Mouse (Mus musculus) kidney, adult 11 months (tissue): ENCODE results near the gene Prr22.

Experiments
- DNase-seq: peaks from one replicate; pipeline ENCODE4 v3.0.0; 2022

Gene Prr22

DNA sequence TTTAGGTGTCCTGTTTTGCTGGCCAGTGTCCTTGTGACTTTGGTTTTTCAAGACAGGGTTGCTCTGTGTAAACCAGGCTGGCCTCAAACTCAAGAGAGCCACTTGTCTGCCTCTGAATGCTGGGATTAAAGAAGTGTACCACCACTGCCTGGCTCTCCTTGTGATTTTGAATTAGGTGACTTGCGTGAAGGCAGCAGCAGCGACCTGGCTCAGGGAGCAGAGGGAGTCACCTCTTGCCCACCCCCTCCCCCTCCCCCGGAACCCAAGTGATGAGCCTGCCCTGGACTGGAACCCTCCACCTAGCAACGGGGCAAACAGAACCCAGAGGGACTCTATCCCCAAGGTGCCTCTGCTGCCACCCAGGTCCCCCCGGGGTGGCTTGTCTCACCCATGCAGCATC is at the start of gene Prr22:
TSS of gene Prr22 (plus strand) at position 301 of the 400 bp plus-strand sequence.
- no peak for DNase-seq

DNA sequence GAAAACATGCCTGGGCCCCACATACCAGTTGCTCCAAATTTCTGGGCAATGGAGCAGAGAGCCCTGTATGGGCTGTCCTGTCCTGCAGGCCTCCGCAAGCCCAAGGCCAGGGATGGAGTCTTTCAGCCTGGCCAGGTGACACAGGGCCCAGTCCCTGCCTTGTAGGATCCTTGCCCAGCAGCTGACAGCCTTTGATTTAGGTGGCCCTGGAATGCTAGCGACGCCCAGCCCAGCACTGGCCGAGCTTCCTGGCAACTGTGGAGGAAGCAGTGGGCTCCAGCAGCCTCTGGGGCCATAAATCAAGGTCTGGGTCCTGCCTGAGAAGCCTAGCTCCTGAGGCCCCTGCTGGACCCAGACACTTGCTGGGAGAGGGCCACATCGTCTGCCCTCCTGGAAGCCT is 47.6 kb upstream of the Prr22 start:
- peak; percentile 66 for DNase-seq

DNA sequence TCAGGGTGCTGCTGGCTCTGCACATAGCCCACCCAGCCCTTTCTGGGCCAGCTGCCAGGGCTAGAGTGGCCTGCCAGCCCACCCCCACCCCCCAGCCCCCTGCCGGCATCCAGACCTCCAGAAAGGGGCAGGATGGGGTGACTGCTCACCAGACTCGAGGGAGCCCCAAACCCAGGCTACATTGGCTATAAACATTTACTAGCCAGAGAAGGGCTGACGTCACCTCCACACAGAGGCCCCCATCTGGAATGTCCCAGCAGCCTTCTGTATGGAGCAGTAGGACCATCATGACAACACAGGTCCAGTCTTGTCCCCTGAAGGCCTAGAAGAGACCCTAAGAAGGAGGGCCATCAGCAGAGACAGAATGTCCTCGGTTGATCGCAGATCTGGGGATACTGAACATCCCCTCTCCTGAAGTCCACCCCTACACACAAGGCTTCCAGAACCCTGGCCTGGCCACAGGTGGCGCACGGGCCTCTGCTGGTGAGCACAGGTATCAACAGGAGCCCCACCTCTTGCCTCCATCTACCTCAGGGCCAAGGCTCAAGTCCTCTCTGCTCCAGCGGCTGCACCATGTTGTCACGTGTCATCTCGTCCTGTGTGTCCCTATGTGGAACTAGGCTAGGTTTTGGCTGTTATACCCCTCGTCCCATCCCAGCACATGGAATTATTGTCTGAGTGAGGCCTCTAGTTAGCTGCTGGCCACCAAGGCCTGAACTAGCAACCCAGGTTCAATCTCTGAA is 46.5 kb upstream of the Prr22 start:
- no peak for DNase-seq

DNA sequence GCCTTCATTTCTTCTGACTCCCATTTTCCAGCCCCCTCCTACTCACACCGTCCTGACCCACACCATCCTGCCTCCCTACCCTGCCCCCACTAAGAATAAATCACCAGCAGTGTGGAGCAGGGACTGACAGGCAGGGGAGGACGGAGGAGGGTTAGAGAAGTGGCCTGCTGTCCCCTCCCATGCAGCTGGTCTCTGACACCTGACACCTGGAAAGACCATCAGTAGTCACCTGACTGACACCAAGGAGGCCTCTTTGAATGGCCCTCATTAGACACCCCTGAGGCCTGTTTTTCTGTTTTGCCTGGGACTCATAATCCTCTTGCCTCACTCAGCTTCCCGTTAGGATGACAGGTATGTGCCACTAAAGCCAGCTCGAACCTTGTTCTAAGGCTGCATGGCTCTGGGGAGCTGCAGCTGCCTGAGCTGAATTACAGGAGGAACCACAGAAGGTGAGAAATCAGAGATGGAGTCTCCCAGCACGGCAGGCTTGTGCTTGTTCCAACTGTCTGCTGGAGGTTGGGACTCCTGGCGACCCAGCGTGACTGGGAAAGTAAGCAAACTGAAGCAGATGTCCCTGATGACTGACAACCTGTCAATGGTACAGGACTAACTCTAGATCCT is 42.9 kb upstream of the Prr22 start:
- DNase-seq, result no peak

DNA sequence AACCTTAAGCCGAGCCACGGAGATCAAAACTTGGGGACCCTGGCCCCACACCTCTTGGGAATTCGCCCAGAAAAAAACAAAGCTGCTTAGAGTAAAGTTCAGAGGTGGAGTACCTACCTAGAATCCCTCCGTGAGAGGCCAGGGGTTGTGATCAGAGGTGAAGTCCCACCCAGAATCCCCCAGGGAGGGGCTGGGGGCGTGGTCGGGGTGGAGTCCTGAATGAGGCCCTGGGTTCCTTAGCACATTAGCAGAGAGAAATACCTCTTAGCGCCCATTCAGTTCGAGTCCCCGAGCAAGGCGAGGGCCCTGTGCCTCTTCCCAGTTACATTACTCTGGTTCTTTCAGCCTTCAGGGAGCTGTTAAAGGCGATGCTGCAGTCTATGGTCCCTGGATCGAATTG is 42.4 kb upstream of the Prr22 start:
- no peak for DNase-seq

DNA sequence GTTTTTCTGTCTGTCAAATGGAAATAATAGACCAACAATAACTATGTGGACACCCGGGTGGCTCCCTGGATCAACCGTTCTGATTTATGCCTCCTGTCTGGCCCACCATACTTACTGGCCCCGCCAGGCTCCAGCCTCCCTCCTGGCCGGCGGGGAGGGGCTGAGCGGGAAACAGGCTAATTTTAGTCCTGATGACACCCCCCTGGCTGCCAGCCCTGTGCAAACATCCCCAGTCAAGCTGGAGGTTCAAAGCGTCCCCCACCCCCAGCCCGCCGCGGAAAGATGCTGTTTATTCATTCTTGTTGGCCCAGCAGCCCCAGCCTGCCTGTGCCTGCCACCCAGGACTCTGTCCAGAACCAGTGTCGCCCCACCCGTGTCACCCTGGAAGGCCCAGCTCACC is 41.9 kb upstream of the Prr22 start:
- DNase-seq, result peak; percentile 33

DNA sequence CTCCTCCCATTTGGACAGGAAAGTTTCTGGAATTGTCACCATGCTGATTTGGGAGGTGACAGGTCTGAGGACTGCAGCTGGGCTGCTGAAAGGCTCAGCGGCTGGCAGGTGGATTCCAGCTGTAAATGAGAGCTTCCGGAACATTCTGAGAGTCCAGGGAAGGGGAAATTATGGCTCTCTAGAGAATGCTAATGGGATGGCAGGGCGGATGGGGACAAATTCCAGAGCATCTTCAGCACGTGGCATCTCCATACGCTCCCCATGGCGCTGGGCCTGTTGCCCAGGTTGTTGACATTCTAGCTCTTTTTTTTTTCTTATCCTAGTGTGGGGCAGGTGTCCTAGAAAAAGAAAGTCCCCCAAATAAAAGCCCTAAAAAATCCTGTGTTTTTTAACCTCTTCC is 40.9 kb upstream of the Prr22 start:
- DNase-seq, result peak; percentile 70

DNA sequence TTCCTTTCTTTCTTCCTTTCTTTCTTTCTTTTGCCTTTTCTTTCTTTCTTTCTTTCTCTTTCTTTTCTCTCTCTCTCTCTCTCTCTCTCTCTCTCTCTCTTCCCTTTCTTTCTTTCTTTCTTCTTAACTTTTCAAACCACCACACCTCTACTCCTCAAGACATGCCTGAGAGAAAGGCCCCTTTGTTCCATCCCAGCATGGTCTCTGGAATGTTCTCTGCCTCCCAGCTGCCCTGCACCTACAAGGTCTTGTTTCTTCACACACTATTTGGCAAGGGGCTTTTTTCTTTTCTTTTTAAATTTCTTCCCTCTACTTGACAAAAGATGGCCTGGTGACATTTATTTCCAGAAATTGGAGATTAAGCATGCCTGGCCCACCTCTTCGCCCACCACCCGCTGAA is 40.4 kb upstream of the Prr22 start:
- no peak for DNase-seq

DNA sequence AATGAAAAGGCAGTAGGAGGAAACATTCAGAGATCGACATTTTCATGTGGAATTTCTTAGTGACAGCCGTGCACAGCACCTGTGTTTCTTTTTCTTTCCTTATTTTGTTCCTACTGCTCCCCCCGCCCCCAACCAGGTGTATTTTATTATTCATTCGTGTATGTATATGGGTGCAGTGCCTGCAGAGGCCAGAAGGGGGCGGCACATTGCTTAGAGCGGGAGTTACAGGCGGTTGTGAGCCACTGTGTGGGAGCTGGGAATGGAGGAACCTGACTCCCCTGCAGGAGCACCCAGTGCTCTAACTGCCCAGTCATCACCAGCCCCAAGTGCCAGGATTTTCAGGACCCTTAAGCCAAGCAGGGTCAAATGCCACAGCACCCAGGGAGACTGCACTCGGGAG is 33.5 kb upstream of the Prr22 start:
- DNase-seq, result no peak

DNA sequence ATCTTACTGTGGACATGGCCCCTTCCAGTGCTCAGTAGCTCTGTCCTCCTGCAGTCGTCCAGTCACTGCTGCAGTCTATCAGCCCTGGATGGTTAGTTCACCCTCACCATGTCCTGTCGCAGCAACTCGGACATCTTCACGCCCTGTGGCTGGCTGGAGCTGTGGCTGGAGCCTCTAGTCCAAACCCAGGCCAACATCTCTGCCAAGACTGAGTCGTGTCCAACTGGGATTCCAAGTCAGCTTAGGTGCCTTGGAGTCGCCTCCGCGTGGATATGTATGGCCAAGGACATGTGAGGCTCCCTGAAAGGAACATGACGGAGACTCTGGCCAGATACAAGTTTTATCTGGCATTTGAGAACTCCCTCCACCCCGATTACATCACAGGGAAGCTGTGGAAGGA is 31.8 kb upstream of the Prr22 start:
- no peak for DNase-seq

DNA sequence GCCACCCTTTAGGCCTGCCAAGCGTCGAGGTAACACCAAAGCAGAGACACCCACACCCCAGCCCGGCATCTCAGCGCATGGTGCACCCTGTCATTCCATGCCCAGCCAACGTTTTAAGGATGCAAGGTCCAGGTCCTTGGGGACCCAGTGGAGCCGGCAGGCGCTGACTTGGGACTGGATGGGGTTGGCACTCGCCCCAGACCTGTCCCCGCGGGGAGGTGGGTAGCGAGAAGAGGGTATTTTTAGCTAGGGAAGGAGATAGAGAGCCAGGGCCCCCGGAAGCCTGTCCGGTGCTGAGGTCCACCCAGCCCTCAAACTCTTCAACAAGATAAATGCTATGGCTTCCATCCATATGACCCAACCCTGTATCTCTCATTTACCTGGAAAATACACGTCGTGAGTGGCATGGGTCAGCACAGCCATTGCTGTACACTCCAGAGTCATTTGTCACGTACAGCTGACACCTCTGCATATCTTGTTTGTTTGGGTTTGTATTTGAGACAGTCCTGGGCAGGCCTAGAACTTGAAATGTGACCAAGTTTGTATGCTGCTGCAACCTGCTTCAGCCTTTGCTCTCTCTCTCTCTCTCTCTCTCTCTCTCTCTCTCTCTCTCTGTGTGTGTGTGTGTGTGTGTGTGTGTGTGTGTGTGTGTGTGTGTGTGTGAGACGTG is 29.8 kb upstream of the Prr22 start:
- no peak for DNase-seq

DNA sequence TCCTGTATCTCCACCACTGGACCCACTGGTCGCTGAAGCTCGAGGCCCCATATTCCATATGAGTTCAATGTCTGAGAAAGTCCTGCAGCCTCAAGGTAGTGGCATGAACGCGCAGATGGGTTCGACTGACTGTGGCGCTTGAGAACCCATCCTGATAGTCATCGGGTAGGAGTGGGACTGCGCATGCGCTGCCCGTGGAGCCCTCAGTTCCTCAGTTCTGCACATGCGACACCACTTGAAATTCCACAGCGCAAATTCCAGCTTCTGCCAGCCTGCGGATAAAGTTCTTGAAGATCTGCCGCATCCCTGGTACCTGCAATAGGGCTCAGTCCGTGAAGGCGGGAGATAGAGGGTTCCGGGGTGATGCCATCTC is 29.3 kb upstream of the Prr22 start:
- no peak for DNase-seq

DNA sequence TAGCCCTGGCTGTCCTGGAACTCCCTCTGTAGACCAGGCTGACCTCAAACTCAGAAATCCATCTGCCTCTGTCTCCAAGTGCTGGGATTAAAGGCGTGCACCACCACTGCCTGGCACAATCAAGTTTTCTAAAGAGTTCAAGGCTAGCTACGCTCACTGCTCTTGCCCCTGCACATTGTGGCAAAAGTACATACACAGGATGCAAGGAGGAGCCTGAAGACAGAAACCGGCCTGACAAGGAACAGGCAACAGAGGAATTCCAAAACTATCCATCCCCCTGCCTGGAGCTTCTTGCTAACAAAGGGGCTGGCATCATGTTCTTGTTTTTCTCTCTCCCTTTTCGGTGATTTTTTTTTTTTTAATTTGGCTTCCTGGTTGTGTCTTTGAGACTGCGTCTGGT is 25.9 kb upstream of the Prr22 start:
- DNase-seq, result no peak

- DNase-seq, result no peak
Measured at GRCm38 (mm10) chr17:56751404-56752072, 18.5 kb upstream of the Prr22 start.

GRCm38 (mm10) chr17:56753452-56753851 is 16.6 kb upstream of the Prr22 start:
- no peak for DNase-seq

DNA sequence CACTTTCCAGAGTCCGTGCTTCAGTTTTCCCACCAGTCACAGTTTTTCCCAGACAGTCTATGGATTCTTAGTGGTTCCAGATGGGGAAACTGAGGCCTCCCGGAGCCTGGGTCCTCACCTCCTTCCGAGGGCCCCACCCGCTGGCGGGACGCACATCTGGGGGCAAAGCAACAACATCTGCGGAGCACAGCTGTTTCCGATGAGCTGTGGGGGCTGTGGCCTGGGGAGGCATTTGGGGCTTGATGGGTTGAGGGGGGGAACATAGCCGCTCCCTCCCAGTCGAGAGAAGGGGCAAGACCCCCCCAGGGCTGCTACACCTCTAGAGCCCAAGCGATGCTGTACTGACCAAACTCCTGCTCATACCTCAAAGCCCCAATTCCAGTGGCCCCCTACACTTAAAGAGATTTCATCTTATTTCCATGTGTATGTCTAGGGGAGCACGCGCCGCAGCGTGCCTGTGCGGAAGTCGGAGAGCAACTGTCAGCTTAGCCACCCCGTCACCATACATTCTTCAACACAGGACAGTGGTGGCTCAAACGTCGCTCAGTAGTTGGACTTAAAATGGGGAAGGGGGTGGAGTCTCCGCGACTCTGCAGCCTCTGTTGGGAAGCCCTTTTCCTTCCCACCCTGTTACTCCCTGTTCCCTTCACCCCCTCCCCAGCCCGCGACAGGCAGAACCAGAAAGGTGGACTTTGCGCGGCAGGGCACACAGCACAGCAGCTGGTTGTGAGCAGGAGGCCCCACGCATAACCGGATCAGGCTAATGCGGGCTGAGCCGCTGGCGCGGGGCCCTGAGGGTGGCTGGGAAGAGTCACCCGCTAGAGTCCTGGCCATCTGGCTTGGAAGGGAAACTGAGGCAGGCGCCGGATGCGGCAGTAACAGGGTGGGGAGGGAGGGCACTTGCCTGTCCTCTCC is 15.5 kb upstream of the Prr22 start:
- DNase-seq, result no peak

GRCm38 (mm10) chr17:56756703-56757399 is 13.2 kb upstream of the Prr22 start:
- DNase-seq, result no peak

DNA sequence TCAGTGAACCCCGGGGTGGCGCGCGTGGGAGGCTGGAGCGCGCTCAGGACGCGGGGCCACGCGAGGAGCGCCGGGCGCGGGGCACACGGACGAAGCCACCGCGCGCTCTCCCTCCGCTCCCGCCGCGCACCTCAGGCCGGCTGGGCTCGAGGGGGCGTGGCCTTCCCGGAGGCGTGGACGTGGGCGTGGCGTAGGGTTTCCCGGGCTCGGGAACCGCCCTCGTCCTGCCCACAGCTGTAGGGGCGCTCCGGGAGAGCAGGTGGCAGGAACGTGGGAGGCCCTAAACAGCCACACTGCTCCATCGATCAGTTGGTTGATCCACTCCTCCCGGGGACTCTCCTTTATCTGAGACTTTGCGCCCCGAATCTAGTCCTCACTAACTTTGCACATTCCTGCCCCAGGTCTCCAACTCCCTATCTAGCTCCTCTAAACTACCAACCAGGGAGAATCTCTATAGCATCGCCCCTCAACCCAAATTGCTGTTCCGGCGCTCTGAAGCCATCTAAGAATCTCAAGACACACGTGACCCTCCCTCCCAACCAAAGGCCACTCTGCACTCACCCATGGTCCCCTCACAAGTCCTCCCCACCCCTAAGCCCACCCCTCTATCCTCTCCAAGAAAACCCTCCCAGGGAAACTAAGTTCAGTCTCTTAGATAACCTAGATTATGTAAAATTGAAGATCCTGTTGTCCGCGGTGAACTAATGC is 12.5 kb upstream of the Prr22 start, which contains the start of gene Nrtn:
TSS of gene Nrtn (minus strand) at position 115 of the 708 bp plus-strand sequence.
- DNase-seq, result peak; percentile 88

GRCm38 (mm10) chr17:56758132-56758531 is 11.9 kb upstream of the Prr22 start:
- peak; percentile 91 for DNase-seq

- no peak for DNase-seq
Measured at GRCm38 (mm10) chr17:56759261-56759660, 10.8 kb upstream of the Prr22 start.

DNA sequence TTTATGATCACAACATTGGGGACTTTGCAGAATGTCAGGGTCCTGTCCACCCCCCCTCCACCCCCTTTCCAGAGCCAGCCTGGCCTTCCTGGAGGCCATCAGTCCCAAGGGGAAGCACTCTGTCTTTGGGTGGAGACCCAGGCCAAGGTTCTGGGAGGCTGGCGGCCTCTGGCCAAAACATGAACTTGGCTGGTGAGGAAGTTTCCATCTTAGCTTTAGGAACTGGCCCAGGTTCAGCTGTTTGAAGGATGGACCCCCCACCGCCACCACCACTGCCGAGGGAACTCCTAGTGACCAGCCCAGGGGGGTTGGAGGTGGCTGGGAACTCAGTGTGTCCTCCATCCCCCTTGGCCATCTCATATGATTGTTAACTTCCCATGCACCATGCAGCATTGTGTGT is 9.0 kb upstream of the Prr22 start:
- no peak for DNase-seq
